Mouse (Mus musculus) kidney, embryonic 14.5 days (tissue): ENCODE data around the gene 4933402N03Rik. TPM values are rescaled to one million over a fixed set of nuclear protein-coding genes. Genes with fewer than 3 reads are reported as not detected.

ENCODE experiments used
- polyA plus RNA-seq: library from polyadenylated mRNA; unstranded; fragments of >200 nt; fragmentation: Nextera tagmentation; extraction: Ambion mirVana; gene quantifications from 2 replicates; pipeline ENCODE4 v1.2.1, GENCODE M21; 2014

Gene 4933402N03Rik
- polyA plus RNA-seq, 1 experiment from 2014 or later: not detected

Other genes with a start within 250 kb of the 4933402N03Rik start
- gene Htra1, start 210.2 kb downstream of the 4933402N03Rik start, polyA plus RNA-seq: 2.0 and 3.0 TPM in 2 replicates
- gene Dmbt1, start 114.3 kb downstream of the 4933402N03Rik start, polyA plus RNA-seq: not detected in 2 replicates
- gene 5430419D17Rik, start 28.1 kb upstream of the 4933402N03Rik start, polyA plus RNA-seq: not detected in 2 replicates
- gene Cuzd1, start 176.0 kb upstream of the 4933402N03Rik start, polyA plus RNA-seq: not detected in 2 replicates
- not detected in 2 replicates for gene Fam24b, start 183.2 kb upstream of the 4933402N03Rik start, polyA plus RNA-seq
- gene Fam24a, start 187.6 kb upstream of the 4933402N03Rik start, polyA plus RNA-seq: not detected in 2 replicates
- 18.5 and 21.3 TPM in 2 replicates for gene 2310057M21Rik, start 216.4 kb upstream of the 4933402N03Rik start, polyA plus RNA-seq
- gene Pstk, start 224.8 kb upstream of the 4933402N03Rik start, polyA plus RNA-seq: 65.1 and 76.9 TPM in 2 replicates